Mouse (Mus musculus) brain, embryonic 14.5 days (tissue): ENCODE data around the gene Nhsl1. TPM values are rescaled to one million over a fixed set of nuclear protein-coding genes. Genes with fewer than 3 reads are reported as not detected.
A peak's percentile ranks its signal among the peaks of the same experiment; 100 is the strongest.

Experiments
- DNase-seq: peaks from one replicate; pipeline ENCODE4 v3.0.0-alpha.2; 2011; ENCODE audit warnings: low read depth
- CTCF ChIP-seq: fragments of 200-500 bp; IDR thresholded peaks from 2 replicates; pipeline ENCODE4 v1.5.1; 2012; ENCODE audit warnings: inconsistent platforms, mild to moderate bottlenecking, moderate library complexity, borderline replicate concordance; ENCODE audit not compliant: insufficient read depth, insufficient read length; ENCODE audit errors: extremely low read depth
- POLR2A ChIP-seq: fragments of 200-500 bp; IDR thresholded peaks from 2 replicates; pipeline ENCODE4 v1.6.1; 2012; ENCODE audit warnings: mild to moderate bottlenecking, inconsistent platforms, borderline replicate concordance; ENCODE audit not compliant: poor library complexity, insufficient read depth, insufficient read length, severe bottlenecking; ENCODE audit errors: extremely low read depth
- polyA plus RNA-seq: library from polyadenylated mRNA; depleted of rRNA; stranded (reverse); fragments of >200 nt; gene quantifications from 2 replicates; pipeline ENCODE4 v1.2.3, GENCODE M21; 2012

Nhsl1 gene
- polyA plus RNA-seq, 1 experiment = 32.2 TPM

DNA sequence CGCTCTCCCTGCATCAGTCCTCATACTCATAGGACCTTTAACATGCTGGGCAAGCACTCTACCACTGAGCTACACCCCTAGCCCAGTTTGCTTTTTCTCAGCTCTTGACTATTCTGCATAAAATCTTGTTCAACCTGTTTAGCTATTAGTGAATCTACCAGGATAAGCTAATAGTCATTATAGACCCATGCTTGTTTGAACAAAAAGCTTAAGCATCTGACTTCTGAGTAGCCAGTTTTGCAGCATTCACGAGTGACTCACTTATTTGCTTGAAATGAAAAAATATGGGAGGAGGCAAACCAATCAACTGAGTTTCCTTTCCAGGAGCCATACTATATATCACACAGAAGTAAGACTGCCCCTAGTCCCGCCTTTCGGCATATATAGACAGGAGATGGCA lies 32.0 kb downstream of the Nhsl1 start:
- no peak for TF ChIP-seq CTCF
- TF ChIP-seq POLR2A = no peak
- DNase-seq = no peak

DNA sequence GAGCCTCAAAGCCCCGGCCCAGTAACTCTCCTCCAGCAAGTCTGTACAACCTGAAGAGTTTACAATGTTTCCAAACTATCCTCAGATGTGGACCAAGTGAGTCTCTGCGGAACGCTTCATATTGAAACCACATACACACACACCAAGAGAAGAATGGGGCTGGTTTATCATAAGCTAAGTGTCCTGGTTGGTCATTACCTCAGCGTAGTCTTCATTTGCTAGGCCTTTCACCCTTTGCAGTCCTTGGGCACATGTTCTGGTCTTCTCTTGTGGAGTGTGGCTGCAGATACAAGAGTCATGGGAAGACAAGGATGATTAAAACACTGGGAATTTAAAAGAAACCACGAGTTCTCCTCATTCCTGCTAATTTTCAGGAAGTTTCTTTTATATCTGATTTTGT lies 34.2 kb downstream of the Nhsl1 start:
- no peak for DNase-seq
- TF ChIP-seq CTCF (no peak), POLR2A (no peak)

DNA sequence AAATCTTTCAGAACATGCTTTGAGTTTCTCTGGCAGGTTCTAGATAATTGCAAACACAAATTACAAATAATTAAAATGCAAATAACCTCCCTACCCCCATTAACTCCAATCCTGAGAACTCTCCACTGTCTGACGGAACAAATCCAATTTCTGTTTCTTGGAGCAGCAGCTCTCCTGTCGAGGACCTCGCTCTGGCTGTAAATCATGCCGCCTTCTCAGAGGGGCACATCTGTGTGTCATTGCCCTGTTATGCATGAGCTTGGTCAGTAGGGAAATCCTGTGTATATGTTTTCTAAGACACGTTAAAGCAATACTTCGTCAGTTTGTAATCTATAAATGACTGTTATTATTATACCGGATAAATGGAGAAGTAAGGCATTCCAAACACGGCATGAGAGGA lies 35.3 kb downstream of the Nhsl1 start:
- no peak for TF ChIP-seq POLR2A
- no peak for TF ChIP-seq CTCF
- no peak for DNase-seq

DNA sequence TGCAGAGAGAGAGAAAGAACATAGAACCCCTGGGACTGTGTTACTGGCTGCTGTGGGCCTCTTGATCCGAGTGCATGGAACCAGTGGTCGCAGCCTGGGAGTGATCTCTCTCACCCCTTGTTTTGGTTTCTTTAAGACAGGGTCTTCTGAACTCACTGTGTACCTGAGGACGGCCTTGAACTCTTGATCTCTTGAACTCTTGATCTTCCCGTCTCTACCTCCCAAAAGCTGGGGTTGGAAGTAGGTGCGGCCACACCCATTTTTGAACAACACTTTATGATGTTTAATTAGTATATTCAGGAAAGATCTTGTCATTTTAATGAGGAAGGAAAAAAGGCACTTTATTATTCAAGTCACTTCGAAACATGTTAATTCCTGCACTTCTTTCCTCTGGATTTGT lies 37.7 kb downstream of the Nhsl1 start:
- TF ChIP-seq CTCF (no peak), POLR2A (no peak)
- no peak for DNase-seq

DNA sequence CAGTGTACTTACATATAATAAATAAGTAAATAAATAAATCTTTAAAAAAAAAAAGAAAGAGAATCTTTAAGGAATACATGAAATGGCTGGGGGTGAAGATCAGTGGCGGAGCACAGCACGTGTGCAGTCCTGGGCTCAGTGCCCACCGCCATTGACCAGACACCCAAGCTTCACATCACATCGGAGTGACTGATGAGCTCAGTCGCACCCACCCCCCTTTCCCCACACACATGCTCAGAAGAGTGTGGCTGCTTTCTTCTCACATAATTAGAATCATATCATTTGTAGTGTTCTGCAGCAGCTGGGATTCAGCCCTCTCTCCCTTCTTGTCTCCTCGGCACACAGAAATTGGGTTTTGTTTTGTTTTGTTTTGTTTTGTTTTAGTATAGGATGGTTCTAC lies 38.4 kb downstream of the Nhsl1 start:
- peak; percentile 61 for DNase-seq
- TF ChIP-seq CTCF = no peak
- no peak for TF ChIP-seq POLR2A

DNA sequence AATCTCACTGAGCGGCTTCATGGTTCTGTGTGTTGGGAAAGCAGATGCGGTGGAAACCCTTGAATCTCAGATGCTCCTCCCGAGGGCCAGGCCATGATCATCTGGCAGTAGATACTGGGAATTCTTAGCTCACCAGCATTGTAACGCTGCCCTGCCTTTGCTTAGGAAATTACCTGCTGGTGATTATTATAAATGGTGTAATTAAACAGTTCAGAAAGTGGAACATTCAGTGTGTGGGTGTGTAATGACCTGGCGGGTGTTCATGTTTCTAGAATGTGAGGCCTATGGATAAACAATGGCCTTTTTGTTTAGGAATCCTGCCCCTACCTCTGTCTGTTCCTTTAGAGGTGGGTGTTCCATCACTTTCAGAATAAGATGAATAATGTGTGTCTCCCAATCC lies 39.7 kb downstream of the Nhsl1 start:
- DNase-seq = no peak
- no peak for TF ChIP-seq CTCF
- no peak for TF ChIP-seq POLR2A

DNA sequence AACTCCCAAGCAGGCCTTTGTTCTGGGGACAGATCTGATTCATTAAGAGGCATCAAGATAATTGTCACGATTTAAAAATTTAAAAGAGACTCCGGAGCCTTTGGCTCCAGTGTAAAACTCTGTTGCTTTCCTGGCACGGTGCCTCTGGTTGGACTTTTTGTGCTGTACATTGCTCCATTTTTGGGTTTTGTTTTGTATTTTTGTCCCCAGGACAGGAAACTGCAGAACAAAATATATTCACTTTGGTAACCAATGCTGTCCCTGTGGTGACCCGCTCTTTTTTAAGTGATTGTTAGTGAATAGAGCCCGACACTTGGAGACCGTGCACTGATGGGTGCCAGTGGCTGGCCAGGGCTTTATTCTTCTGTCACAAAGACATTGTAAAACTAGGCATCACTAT lies 41.4 kb downstream of the Nhsl1 start:
- TF ChIP-seq POLR2A (no peak), CTCF (no peak)

DNA sequence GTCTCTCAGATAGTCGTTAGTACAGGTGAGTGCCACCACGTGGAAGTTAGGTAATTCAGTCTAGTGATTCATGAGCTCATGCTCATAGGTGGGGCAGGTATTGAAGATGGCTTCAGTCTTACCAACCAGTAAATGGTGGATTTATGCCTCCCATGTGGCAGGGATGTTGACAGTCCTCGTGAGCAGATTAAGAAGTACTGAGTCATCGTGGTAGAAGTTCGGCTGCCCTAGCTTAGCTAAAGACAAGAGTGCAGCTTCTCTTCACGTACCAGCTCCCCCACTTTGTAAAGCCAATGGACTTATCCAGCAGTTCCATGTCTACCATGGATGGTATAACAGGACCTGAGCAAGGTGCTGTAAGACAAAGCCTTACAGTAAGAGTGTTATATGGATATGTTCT lies 46.6 kb downstream of the Nhsl1 start:
- DNase-seq = no peak
- no peak for TF ChIP-seq CTCF
- no peak for TF ChIP-seq POLR2A

More for the DNA sequence above, 41.4 kb downstream of the Nhsl1 start:
- peak; percentile 91 for DNase-seq

DNA sequence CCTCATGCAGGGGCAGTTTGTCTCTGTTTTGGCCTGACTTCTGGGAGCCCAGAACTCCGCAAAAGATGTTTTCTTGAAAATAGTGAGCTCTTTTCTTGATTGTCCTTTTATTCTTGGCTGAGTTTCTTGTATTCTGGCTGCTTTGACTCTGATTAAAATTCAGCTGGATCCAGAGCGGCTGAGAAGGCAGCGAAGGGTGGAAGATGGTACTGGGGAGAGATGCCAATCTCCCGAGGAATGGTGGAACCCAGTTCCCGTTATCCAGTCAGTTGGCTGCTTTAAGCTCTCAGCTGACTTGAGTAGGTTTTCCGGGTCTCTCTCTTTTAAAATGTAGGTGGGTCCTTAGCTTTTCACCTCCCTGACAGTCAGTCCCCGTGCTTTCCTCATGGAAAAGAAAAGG lies 47.9 kb downstream of the Nhsl1 start:
- TF ChIP-seq POLR2A (no peak), CTCF (no peak)

DNA sequence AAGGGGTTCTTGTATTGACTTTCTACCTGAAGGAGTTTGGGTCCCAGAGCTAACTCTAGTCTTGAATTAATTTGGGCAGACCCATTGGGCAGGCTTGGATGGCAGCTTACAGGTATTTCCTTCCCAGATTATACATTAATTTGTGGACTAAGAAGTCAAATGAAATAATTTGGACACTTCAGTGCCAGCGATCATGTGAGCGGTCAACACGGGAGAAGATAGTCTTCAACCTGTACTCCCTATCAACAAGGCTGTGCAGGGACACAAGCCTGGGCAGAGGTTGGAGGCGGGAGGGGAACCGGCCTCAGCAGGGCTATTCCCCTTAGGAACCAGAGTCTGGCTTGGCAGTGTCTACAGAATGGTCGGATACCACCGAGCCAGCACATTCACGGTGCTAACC lies 49.3 kb downstream of the Nhsl1 start:
- no peak for DNase-seq
- TF ChIP-seq CTCF (no peak), POLR2A (no peak)

More for the DNA sequence above, 47.9 kb downstream of the Nhsl1 start:
- peak; percentile 49 for DNase-seq

DNA sequence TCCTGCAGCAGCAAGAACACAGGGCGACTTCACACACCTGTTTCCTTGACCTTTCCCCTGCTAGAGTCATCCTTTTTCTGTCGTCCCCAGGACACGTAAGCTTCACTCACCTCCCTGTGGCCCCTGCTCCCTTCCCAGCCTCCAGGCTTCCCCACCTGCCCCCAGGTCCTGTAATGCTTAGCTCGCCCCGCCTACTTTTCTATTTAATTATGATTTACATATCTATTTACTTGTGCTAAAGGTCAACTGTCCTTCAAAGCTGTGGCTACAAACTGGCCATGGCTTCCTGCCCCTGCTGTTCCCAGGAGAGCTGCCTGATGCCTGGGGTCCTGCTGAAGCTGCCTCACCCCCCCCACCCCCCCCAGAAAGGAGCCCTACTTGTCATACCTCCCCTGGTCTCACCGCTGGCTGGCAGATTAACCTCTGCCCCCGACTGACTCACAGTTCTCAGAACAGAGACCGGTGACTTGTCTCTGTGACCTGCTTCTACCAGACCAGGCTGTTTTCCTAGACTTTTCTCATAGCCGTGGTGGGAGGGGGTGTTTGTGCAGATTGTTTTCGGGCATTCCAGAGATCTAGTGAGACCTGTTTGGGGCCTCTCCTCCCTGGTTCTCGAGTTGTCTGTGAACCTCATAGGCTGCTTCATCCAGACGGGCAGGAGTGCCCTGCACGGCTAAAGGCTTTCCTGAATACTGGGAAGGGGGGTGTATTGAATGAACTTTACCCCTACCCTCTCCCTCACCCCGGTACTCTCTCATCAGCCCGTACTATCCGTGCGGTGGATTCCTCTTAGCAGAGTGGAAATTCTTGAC lies 51.9 kb downstream of the Nhsl1 start:
- no peak for DNase-seq
- no peak for TF ChIP-seq POLR2A

DNA sequence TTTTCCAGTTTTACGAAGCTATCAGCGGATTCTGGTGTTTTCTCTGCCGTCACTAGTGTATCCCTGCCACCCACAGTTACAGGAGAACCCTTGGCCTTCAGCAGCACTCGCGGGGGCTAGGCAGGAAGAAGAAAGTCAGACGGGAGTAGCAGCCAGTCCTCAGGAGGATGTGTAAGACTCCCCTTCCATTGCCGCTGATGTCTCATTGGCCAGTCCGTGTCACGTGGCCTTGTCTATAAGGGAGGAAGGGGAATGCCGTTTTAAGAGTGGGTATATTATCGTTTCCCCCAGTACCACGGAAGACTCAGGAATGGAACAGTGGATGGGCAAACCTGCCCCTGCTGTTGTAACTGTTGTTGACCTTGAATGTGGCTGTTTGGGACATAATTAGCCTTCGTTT lies 53.1 kb downstream of the Nhsl1 start:
- TF ChIP-seq POLR2A = no peak
- TF ChIP-seq CTCF = no peak
- DNase-seq = peak; percentile 77
